Mouse (Mus musculus): ENCODE results near the gene Pcyt2. TPM values are rescaled to one million over a fixed set of nuclear protein-coding genes. Genes with fewer than 3 reads are reported as not detected.

Pcyt2 gene
- polyA plus RNA-seq, 1 experiment from 2014 or later: 126 TPM

DNA sequence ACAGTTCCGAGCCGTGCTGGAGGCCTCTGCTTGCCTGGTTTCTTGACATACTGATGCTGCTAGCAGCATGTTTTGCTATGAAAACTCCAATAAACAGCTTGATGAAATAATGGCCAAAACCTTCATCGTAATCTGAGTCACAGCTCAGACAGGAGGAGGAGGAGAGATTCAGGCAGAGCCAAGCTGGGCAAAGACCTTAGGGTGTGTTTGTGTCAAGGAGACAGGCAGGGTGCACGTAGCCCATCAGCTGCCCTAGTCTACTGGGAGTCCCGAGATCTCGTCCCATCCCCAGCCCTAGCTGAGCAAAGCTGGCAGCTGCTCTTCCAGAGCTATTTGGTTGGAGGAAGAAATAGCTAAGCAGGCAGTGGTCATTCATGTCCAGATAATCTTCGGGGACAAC is 12.1 kb downstream of the Pcyt2 start:
- Histone ChIP-seq H3K9me3 (ENCODE audit: control insufficient read depth, low read length) (no peaks in the 10 kb centered on the region), H3K27ac (ENCODE audit: low read depth, low read length) (no peak overlapping the region), H3K9ac (ENCODE audit: low read length) (no peak overlapping the region), H3K4me2 (ENCODE audit: low read depth, low read length, severe bottlenecking) (no peak overlapping the region), H3K4me3 (ENCODE audit: low read depth, low read length) (no peak overlapping the region), H3K36me3 (ENCODE audit: control insufficient read depth, insufficient read depth, low read length) (peaks cover 6% of the 10 kb centered on the region; the same call in 1 of the 2 replicates), H3K4me1 (replicated peaks; ENCODE audit: control insufficient read depth, insufficient read depth, low read length) (peaks cover 2% of the 10 kb centered on the region; the same call in 1 of the 2 replicates), H3K27me3 (ENCODE audit: control insufficient read depth, insufficient read depth, low read length) (no peaks in the 10 kb centered on the region)
- 88% methylated on average over 7 of the region's 7 CpGs for WGBS
- DNase-seq (ENCODE audit: low spot score): no peak
- no peak for ATAC-seq (replicated peaks; ENCODE audit: low FRiP score)

DNA sequence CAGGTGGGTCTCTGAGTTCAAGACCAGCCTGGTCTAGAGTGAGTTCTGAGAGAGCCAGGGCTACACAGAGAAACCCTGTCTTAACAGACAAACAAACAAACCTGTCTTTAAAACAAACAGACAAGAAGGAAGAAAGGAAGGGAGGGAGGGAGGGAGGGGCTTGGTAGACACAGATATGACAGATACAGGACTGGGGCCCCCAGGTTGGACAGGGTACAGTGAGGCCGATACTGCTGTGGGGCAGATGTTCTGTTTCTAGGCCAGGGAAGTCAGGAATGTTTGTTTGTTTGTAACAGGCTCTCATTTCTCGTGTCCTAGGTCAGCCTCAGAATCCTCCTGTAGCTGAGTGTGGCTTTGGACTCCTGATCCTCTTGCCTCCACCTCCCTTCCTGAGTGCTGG is 14.2 kb downstream of the Pcyt2 start:
- 88% methylated on average over 2 of the region's 2 CpGs for WGBS
- H3K36me3 ChIP-seq (ENCODE audit: control insufficient read depth, insufficient read depth, low read length): peaks cover 6% of the 10 kb centered on the region; the same call in 1 of the 2 replicates

GRCm38 (mm10) chr11:120600716-120601115 is 17.0 kb downstream of the Pcyt2 start:
- no peak for ATAC-seq (replicated peaks; ENCODE audit: low FRiP score)
- no peaks in the 10 kb centered on the region for H3K9me3 ChIP-seq (ENCODE audit: control insufficient read depth, low read length)
- no peak overlapping the region for H3K4me2 ChIP-seq (ENCODE audit: low read depth, low read length, severe bottlenecking)
- no peak overlapping the region for H3K4me3 ChIP-seq (ENCODE audit: low read depth, low read length)
- no peak overlapping the region for H3K9ac ChIP-seq (ENCODE audit: low read length)
- no peak overlapping the region for H3K27ac ChIP-seq (ENCODE audit: low read depth, low read length)
- no peaks in the 10 kb centered on the region for H3K27me3 ChIP-seq (ENCODE audit: control insufficient read depth, insufficient read depth, low read length)
- H3K4me1 ChIP-seq (replicated peaks; ENCODE audit: control insufficient read depth, insufficient read depth, low read length): peaks cover 12% of the 10 kb centered on the region; the same call in 1 of the 2 replicates
- no peak for DNase-seq (ENCODE audit: low spot score)
- H3K36me3 ChIP-seq (ENCODE audit: control insufficient read depth, insufficient read depth, low read length): peaks cover 15% of the 10 kb centered on the region; the same call in 1 of the 2 replicates
- 98% methylated on average over 3 of the region's 3 CpGs for WGBS

More for the DNA sequence above, 14.2 kb downstream of the Pcyt2 start:
- DNase-seq (ENCODE audit: low spot score) (no peak), ATAC-seq (replicated peaks; ENCODE audit: low FRiP score) (no peak)
- Histone ChIP-seq H3K9ac (ENCODE audit: low read length) (no peak overlapping the region), H3K27ac (ENCODE audit: low read depth, low read length) (no peak overlapping the region), H3K4me3 (ENCODE audit: low read depth, low read length) (no peak overlapping the region), H3K4me2 (ENCODE audit: low read depth, low read length, severe bottlenecking) (no peak overlapping the region), H3K27me3 (ENCODE audit: control insufficient read depth, insufficient read depth, low read length) (no peaks in the 10 kb centered on the region), H3K9me3 (ENCODE audit: control insufficient read depth, low read length) (no peaks in the 10 kb centered on the region), H3K4me1 (replicated peaks; ENCODE audit: control insufficient read depth, insufficient read depth, low read length) (peaks cover 6% of the 10 kb centered on the region; the same call in 1 of the 2 replicates)

DNA sequence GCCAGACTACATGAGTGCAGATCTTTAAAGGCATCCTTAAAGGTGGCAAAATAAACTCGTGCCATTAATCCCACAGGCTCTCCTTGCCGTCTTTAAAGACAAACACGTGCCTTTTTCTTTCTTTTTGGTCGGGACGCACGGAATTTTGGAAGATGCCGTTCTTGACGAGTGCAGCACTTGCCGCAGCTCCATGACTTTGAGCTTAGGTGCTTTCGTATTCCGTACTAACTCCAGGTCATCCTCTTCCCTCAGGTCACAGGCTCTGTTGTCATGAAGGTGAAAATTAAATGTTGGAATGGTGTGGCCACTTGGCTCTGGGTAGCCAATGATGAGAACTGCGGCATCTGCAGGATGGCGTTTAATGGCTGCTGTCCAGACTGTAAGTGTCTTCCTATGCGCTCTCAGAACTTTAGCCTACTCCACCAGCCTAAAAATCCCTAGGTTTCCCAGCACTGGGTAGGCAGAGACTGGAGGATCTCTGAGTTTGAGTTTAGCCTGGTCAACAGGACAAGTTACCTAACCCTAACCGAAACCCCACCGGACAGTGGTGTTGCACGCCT is 18.7 kb downstream of the Pcyt2 start:
- Histone ChIP-seq H3K36me3 (ENCODE audit: control insufficient read depth, insufficient read depth, low read length) (peaks cover 22% of the 10 kb centered on the region; the same call in 1 of the 2 replicates), H3K27ac (ENCODE audit: low read depth, low read length) (peak overlapping the region; percentile 71; the same call in 1 of the 2 replicates), H3K9me3 (ENCODE audit: control insufficient read depth, low read length) (no peaks in the 10 kb centered on the region), H3K4me2 (ENCODE audit: low read depth, low read length, severe bottlenecking) (peak overlapping the region; percentile 99), H3K4me3 (ENCODE audit: low read depth, low read length) (peak overlapping the region; percentile 100), H3K4me1 (replicated peaks; ENCODE audit: control insufficient read depth, insufficient read depth, low read length) (peaks cover 12% of the 10 kb centered on the region; the same call in 1 of the 2 replicates), H3K27me3 (ENCODE audit: control insufficient read depth, insufficient read depth, low read length) (no peaks in the 10 kb centered on the region), H3K9ac (ENCODE audit: low read length) (peak overlapping the region; percentile 75)
- DNase-seq (ENCODE audit: low spot score): no peak
- 53% methylated on average over 17 of the region's 17 CpGs for WGBS
- 0 out of 2 replicates have a peak, but pooled peaks have one; percentile 14 for ATAC-seq (replicated peaks; ENCODE audit: low FRiP score)

GRCm38 (mm10) chr11:120598283-120598989 is 19.3 kb downstream of the Pcyt2 start, which contains the start of the genes Alyref and Anapc11:
Gene Alyref, minus strand, starts transcription at chr11:120598365.
Gene Anapc11, plus strand, starts transcription at chr11:120598421.
- Histone ChIP-seq H3K4me2 (ENCODE audit: low read depth, low read length, severe bottlenecking) (peak within 1 kb of the TSS; percentile 99), H3K9me3 (ENCODE audit: control insufficient read depth, low read length) (no peaks in the 10 kb centered on the region), H3K4me3 (ENCODE audit: low read depth, low read length) (peak within 1 kb of the TSS; percentile 100), H3K27me3 (ENCODE audit: control insufficient read depth, insufficient read depth, low read length) (no peaks in the 10 kb centered on the region), H3K27ac (ENCODE audit: low read depth, low read length) (peak within 1 kb of the TSS; percentile 74), H3K9ac (ENCODE audit: low read length) (peak within 1 kb of the TSS; percentile 98), H3K36me3 (ENCODE audit: control insufficient read depth, insufficient read depth, low read length) (peaks cover 28% of the 10 kb centered on the region), H3K4me1 (replicated peaks; ENCODE audit: control insufficient read depth, insufficient read depth, low read length) (peaks cover 12% of the 10 kb centered on the region; the same call in 1 of the 2 replicates)
- peak; percentile 98 for ATAC-seq (replicated peaks; ENCODE audit: low FRiP score)
- peak; percentile 97 for DNase-seq (ENCODE audit: low spot score)
- WGBS: under 1% methylated on average over 76 of the region's 88 CpGs

- peak overlapping the region; percentile 98 for H3K9ac ChIP-seq (ENCODE audit: low read length)
- peak overlapping the region; percentile 99 for H3K4me2 ChIP-seq (ENCODE audit: low read depth, low read length, severe bottlenecking)
- peak overlapping the region; percentile 100 for H3K4me3 ChIP-seq (ENCODE audit: low read depth, low read length)
- WGBS: 5% methylated on average over 93 of the region's 99 CpGs
- peaks cover 12% of the 10 kb centered on the region; the same call in 1 of the 2 replicates for H3K4me1 ChIP-seq (replicated peaks; ENCODE audit: control insufficient read depth, insufficient read depth, low read length)
- H3K27me3 ChIP-seq (ENCODE audit: control insufficient read depth, insufficient read depth, low read length): no peaks in the 10 kb centered on the region
- no peaks in the 10 kb centered on the region for H3K9me3 ChIP-seq (ENCODE audit: control insufficient read depth, low read length)
- peak; percentile 67 for DNase-seq (ENCODE audit: low spot score)
- no peak; the same call in 1 of the 2 replicates for ATAC-seq (replicated peaks; ENCODE audit: low FRiP score)
- peak overlapping the region; percentile 74 for H3K27ac ChIP-seq (ENCODE audit: low read depth, low read length)
- peaks cover 31% of the 10 kb centered on the region for H3K36me3 ChIP-seq (ENCODE audit: control insufficient read depth, insufficient read depth, low read length)
These were observed 20.2 kb downstream of the Pcyt2 start for GRCm38 (mm10) chr11:120597240-120598235.

DNA sequence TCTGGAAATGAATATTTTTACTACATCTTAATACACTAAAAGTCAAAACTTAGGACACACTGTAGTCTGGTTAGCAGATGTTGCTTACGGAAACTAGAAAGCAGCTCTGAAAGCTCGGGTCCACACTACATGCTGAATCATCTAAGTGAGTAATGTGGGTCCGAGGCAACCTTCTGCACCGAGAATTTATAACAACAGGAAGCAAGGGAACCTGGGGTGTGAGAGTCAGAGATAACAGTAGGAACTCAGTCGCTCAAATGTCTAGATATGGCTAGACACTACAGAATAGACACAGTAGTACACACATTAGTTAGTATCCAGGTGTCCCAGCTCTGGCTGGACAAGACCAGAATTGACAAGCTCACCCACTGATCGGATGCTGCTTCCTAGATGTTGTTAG is 29.2 kb downstream of the Pcyt2 start:
- Histone ChIP-seq H3K27me3 (ENCODE audit: control insufficient read depth, insufficient read depth, low read length) (no peaks in the 10 kb centered on the region), H3K36me3 (ENCODE audit: control insufficient read depth, insufficient read depth, low read length) (peaks cover 38% of the 10 kb centered on the region), H3K27ac (ENCODE audit: low read depth, low read length) (no peak overlapping the region), H3K4me1 (replicated peaks; ENCODE audit: control insufficient read depth, insufficient read depth, low read length) (no peaks in the 10 kb centered on the region), H3K9me3 (ENCODE audit: control insufficient read depth, low read length) (peaks cover 3% of the 10 kb centered on the region; the same call in 1 of the 2 replicates), H3K4me2 (ENCODE audit: low read depth, low read length, severe bottlenecking) (no peak overlapping the region), H3K4me3 (ENCODE audit: low read depth, low read length) (no peak overlapping the region), H3K9ac (ENCODE audit: low read length) (no peak overlapping the region)
- WGBS: 91% methylated on average over 6 of the region's 6 CpGs
- ATAC-seq (replicated peaks; ENCODE audit: low FRiP score): no peak
- DNase-seq (ENCODE audit: low spot score): no peak

DNA sequence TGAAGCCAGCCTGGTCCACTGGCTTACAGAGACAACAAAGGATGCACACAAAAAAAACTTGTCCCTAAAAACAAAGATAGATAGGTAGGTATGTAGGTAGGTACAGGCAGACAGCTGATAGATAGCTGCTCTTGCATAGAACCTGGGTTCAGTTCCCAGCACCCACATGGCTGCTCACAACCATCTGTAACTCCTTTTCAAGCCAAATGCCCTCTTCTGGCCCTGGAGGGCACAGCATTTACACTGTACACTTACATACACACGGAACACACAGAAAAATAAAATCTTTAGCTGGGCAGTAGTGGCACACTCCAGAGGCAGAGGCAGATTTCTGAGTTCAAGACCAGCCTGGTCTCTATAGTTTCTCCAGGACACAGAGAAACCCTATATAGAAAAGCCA is 33.8 kb downstream of the Pcyt2 start:
- Histone ChIP-seq H3K36me3 (ENCODE audit: control insufficient read depth, insufficient read depth, low read length) (peaks cover 29% of the 10 kb centered on the region), H3K9me3 (ENCODE audit: control insufficient read depth, low read length) (peaks cover 3% of the 10 kb centered on the region; the same call in 1 of the 2 replicates)

More for the DNA sequence above, 33.8 kb downstream of the Pcyt2 start:
- 94% methylated on average over 1 of the region's 1 CpGs for WGBS
- Histone ChIP-seq H3K4me3 (ENCODE audit: low read depth, low read length) (no peak overlapping the region), H3K27me3 (ENCODE audit: control insufficient read depth, insufficient read depth, low read length) (no peaks in the 10 kb centered on the region), H3K4me1 (replicated peaks; ENCODE audit: control insufficient read depth, insufficient read depth, low read length) (peaks cover 10% of the 10 kb centered on the region), H3K27ac (ENCODE audit: low read depth, low read length) (no peak overlapping the region), H3K9ac (ENCODE audit: low read length) (no peak overlapping the region), H3K4me2 (ENCODE audit: low read depth, low read length, severe bottlenecking) (no peak overlapping the region)
- ATAC-seq (replicated peaks; ENCODE audit: low FRiP score) (no peak), DNase-seq (ENCODE audit: low spot score) (no peak)
